Mouse (Mus musculus) T-cell, adult 2 months (primary cell): ENCODE data around the gene Abhd12.

ENCODE experiments used
- DNase-seq: peaks from one replicate; pipeline ENCODE4 v3.0.0; 2022; ENCODE audit warnings: low spot score

Gene Abhd12

GRCm38 (mm10) chr2:150847436-150847995 is 57.0 kb downstream of the Abhd12 start:
- DNase-seq = no peak

GRCm38 (mm10) chr2:150844798-150845197 is 59.7 kb downstream of the Abhd12 start:
- no peak for DNase-seq

DNA sequence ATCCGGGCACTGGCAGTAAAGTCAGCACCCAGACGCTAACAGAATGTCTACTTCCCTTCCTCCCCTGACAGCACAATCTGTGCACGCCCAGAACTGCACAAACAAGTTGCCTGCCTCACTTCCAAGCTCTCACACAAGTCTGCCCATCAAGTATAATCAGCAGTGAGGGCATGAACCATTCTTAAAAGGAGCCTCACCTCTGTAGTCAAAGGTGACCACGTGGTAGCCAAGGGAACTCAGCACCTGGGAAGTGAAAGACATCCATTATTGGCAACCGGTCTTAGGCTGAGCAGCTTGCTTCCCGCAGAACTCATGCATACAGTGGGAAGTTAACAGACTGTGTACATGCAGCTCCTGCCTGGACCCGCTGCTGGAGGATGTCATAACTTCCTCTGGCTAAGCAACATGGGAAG is 62.5 kb downstream of the Abhd12 start:
- DNase-seq = no peak

- no peak for DNase-seq
Measured at GRCm38 (mm10) chr2:150841109-150841508, 63.4 kb downstream of the Abhd12 start.

DNA sequence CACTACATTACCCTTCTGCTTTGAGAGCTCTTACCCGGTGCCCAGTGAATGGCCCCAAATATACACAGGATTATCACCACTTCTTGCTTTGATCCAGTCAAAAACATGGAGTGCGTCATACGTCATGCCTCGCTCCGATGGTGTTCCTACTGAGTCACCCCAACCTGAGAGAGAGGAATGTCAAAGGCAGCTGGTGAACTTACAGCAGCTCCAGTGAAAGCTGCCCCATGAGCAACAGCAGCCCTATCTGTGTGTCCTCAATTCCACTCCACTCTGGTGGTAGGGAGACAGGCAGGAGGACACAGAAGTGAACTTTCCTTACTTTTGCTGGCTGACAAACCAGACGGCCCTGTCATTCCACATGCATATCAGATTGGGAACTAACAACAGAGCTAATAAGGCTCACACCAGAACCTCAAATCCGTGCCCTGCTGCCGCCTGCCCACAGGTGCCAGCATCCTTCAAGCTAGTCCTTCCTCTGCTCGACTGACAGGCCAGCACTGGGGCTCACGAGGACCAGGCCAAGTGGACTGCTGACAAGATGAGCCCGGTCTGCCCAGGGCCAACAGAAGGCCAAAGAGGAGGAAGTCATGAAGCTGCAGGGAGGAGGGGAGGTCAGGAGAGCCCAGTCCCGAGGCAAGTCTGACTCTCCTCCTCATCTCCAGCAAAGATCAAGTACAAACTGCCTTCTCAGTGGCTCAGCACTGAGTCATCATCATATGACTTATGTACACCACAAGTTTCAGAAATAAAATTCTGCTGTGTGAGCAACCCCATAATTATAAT is 64.7 kb downstream of the Abhd12 start:
- no peak for DNase-seq

DNA sequence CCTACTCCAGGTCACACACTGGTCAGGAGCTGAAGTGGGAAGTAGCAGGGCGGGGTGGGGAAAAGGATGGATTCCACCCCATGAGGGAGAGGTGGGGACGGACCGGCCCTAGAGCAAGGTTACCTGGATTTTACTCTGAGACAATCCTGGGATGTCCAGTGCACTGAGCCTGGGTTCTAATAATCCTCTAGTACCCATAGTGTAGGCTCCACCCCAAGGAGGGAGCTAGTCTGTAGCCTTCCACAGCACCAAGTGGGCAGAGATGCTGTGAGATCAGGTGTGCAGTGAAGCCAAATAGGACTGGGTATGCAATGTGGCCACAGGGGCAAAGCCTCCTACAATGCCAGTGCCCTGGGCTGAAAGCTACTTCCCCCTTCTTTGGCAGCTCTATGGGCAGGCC is 66.8 kb downstream of the Abhd12 start:
- no peak for DNase-seq

GRCm38 (mm10) chr2:150836906-150837305 is 67.6 kb downstream of the Abhd12 start:
- DNase-seq = no peak

- no peak for DNase-seq
Measured at GRCm38 (mm10) chr2:150835975-150836374, 68.6 kb downstream of the Abhd12 start.

GRCm38 (mm10) chr2:150834616-150835015 is 69.9 kb downstream of the Abhd12 start:
- no peak for DNase-seq

DNA sequence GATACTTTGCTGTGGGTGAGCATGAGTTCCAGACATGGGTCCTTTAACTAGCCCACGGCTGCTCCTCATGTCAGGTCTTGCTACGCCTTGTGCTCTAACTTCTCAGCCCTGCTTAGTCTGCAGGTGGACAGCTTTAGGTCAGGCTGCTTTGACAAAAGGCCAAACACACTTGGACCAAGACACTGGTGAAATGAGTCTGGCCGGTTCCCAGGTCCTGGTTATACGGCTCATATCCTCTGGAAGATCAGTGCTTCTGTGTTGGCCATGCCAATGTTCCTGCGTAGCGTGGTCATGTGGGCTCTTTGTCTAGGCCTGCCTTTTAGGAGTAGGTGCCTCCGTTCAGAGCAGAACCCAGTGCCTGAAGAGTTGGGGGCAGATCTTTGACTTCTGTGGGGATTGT is 72.5 kb downstream of the Abhd12 start:
- DNase-seq = no peak

DNA sequence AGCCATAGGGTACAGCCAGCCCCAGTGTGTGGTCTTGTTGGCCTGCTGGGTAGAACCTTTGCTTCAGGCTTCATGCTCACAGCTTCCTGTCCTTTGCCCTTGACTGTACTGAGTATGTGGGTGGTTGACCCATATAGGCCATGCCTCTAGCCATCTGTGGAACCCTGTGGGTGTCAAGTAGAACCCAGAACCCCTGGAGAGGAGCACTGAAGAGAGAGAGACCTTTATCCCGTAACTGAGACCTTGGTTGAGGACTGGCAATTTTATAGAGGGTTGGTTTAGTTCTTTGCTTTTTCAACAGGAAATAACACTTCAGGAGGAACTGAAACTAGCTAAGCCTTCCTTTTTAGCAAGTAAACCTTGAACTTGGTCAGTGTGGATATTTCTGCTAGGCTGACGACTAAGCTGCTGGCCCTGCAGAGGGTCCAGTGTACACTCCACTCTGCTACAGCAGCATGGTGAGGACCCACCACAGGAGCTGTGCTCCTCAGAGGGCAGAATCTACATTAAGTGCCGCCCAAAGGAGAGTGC is 73.6 kb downstream of the Abhd12 start:
- DNase-seq = no peak

GRCm38 (mm10) chr2:150830011-150830410 is 74.5 kb downstream of the Abhd12 start:
- DNase-seq = no peak

DNA sequence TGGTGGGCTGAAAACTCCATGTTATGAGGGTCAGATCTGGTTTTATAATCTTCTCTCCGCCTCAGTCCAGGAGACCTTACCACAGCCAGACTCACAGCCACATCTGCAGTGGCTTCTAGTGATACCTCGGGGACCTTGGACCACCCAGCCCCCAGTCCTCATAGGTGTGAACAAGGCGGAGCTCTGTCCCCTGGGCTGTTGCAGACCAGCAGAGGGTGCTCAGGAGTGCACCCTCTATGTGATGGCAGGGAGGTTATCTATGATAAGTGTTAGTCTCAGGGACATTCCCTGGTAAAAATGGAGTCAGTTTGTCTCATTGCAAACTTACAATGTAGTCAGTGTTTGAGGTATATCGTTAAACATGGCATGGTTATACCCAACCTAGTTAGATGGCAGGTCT is 75.9 kb downstream of the Abhd12 start:
- no peak for DNase-seq

DNA sequence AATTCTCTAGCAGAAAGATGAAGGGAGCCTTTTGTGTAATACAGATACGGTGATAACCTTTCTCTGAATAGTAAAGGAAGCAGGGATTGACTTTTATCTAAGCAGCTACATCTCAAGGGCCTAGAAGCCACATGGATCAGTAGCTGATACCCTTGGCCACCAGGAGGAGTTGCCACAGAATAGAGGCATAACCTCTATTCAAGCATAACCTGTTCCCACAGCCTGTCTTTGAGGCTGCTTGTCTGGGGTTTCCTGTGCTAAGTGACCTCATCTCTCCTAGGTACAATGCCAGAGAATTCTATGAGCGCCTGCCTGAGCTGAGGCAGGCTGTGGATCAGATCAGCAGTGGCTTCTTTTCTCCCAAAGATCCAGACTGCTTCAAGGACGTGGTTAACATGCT is 76.4 kb downstream of the Abhd12 start:
- no peak for DNase-seq

GRCm38 (mm10) chr2:150826426-150826825 is 78.1 kb downstream of the Abhd12 start:
- DNase-seq = no peak

- no peak for DNase-seq
Measured at GRCm38 (mm10) chr2:150822987-150823386, 81.6 kb downstream of the Abhd12 start.

DNA sequence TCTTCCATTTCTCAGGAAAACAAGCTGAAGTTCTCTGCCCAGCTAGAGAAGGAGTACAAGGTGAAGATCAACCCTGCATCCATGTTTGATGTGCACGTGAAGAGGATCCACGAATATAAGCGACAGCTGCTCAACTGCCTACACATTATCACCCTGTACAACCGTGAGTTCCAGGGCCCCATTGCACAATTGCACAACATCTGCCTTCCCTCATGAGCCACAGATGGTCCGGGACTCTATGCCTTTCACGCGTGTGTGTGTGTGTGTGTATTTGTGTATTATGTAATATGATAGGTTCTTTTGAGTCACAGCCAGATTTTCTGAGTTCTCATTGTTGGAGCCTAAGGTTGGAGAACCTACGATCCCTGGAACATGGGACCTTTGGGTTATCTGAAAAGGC is 83.8 kb downstream of the Abhd12 start:
- no peak for DNase-seq

GRCm38 (mm10) chr2:150818742-150819141 is 85.8 kb downstream of the Abhd12 start:
- DNase-seq = no peak

DNA sequence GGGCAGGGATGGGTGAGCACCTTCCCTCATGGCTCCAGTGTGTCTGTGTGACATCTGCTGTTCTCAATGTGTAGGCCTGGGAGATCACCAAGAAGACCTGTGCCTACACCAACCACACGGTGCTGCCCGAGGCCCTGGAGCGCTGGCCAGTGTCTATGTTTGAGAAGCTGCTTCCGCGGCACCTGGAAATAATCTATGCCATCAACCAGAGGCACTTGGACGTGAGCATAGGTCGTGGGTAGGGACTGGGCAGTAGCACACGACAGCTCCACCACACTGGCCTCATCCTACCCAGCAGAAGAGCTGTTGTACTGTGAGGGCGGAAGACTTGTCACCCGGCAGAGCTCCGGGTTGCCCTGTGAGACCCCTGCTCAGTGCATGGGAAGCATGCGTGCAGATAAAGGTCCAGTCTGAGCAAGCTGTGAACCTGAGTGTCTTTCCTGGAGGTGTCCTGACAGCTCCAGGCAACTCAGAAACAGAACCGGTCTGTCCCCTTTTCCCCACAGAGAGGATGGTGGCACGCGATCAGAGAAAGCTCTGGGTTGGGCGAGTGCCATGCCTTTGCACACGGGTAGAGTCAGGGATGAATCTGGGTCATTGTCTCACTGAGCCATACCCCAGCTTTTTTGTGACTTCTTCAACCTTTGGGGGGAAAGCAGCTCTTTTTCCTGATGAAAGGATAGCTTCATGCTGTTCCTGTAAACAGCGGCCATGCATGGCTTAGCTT is 87.7 kb downstream of the Abhd12 start:
- no peak for DNase-seq

- no peak for DNase-seq
Measured at GRCm38 (mm10) chr2:150812816-150813215, 91.7 kb downstream of the Abhd12 start.

DNA sequence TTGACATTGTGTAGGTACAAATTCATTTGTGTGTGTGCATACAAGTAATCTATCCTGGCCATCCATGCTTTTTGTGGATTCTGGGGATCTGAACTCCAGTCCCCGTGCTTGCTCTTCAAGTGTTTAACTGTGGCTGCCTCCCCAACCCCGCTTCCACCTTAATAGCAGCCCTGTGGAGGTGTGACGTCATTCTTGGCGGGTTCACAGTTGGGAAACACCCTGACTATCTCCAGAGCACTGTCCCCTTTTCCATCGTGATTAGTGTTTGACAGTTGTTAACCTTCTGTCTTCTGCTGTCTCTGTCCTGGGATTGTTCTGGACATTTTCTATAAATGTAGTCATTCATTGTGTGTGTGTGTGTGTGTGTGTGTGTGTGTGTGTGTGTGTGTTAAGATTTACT is 93.9 kb downstream of the Abhd12 start:
- no peak for DNase-seq

- no peak for DNase-seq
Measured at GRCm38 (mm10) chr2:150808812-150809211, 95.7 kb downstream of the Abhd12 start.

GRCm38 (mm10) chr2:150808381-150808780 is 96.2 kb downstream of the Abhd12 start:
- DNase-seq = no peak
